Mouse (Mus musculus) c-Kit-positive CD71-positive TER-119-positive erythroid progenitor cells, embryonic 14.5 days (primary cell): ENCODE data around the gene Oas3.

Experiments
- DNase-seq: peaks from one replicate; pipeline ENCODE4 v3.0.0-alpha.2; 2013; ENCODE audit warnings: low spot score

The Oas3 gene

DNA sequence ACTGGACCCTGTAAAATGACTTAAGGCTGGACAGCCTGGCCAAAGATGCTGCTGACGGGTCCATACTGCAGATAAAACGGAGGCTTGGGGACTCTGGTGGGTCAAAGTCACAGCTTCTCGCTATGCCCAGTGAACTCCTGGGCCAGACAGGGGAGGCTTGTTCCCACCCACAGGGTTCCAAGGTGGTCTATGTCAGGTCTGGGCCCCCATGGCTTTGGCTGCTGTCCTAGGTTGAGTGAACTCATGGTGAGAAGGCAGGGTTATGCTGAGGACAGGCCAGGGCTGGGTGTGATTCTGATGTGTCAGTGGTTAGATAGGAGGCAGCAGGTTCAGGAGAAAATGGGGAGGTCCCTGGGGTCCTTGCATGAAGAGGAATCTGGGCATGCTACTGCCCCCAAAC, 73.8 kb downstream of the Oas3 start:
- DNase-seq: no peak
